Mouse (Mus musculus): ENCODE results near the gene Bnc2. TPM values are rescaled to one million over a fixed set of nuclear protein-coding genes. Genes with fewer than 3 reads are reported as not detected.

Gene Bnc2
- polyA plus RNA-seq (2017; shearing (Covaris generic)): 0.74 TPM

DNA sequence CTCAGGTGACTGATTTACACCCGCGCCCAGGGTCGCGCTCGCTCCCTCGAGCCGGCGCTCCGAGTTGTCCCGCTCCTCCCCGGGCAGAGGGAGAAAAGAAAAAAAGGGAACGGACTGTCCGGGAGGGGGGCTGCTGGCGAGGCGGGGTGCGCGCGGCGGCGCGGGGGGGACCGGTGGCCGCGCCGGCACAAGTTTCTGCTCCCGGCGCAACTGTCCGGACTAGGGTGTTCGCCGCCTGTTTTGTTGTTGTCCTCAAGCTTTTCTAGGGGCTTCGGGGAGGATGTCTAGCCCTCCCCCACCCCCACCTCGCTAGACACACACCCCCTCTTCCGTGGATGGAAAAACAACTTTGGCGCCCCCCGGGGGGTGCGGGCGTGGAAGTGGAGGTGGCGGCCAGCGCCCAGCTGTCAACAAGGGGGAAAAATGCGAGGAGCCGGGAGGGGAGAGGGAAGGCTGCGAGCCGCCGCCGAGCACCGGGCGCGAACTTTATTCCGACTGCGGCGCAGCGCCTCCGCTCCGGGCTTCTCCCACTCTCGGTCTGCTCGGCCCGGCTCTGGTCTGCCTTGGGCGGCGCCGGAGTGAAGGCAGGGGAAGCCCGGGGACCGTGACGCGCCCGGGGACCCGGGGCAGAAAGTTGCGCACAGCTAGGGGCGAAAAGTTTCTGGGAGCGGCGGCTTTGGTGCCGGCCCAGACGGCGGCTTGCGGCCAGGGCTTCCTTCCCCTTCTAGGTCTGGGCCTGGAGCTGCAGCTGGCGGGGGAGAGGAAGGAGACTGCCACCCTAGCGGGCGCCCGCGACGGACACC lies at the start of gene Bnc2:
Gene Bnc2 (minus strand): TSS at position 105 of the 803 bp plus-strand sequence.

Other genes with a start within 250 kb of the Bnc2 start
- gene Cntln, start 209.0 kb upstream of the Bnc2 start, polyA plus RNA-seq (2017; shearing (Covaris generic)): 0.88 TPM

Measured in effector memory CD4-positive, alpha-beta T cell, adult 7 months (primary cell).